Mouse (Mus musculus): ENCODE results near the gene Epha4. TPM values are rescaled to one million over a fixed set of nuclear protein-coding genes. Genes with fewer than 3 reads are reported as not detected.
A peak's percentile ranks its signal among the peaks of the same experiment; 100 is the strongest.

Epha4 gene
- total and polyA plus RNA-seq, 3 experiments: 3.9 to 26.0 (median 13.0) TPM

DNA sequence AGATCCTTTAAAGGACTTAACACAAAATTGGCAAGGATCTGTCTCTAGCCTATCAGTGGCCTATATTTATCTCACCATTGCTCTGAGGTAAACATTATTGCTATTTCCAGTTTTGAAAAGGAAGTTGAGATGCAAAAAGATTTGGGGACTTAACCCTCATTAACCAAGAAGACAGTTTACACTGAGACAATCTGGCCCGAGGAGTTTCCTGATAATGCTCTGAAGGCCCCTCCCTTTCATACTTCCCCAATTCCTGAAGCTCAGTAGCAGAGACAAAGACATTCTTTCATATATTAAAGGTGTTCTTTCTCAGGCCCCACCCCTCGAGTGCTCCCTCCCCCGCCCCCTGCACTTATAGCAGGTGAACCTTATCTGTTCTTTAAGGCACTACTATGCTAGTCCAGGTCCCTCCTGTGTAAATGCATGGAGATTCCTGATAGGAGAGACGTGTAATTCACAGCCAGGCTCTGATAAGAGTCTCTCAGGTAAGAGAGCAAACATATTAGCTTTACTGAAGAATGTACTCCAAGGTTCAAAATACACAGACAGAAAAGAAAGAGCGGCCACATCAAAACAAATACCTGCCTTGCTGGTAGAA is 46.1 kb downstream of the Epha4 start:
- H3K79me2 ChIP-seq (replicated peaks; ENCODE audit: control insufficient read depth, extremely low read depth, insufficient read depth, poor library complexity, severe bottlenecking): peaks cover 20% of the 10 kb centered on the region
- no peak overlapping the region for H3K9ac ChIP-seq (ENCODE audit: insufficient read depth, low read depth)
- H3K4me2 ChIP-seq (ENCODE audit: insufficient read depth, low read depth, poor library complexity, severe bottlenecking): no peak overlapping the region
- in situ Hi-C loops (cut with MboI; ENCODE audit: low pct_ligation_motif_present, low pct_unique_long_range_greater_than_20kb, low sequenced_read_pairs): no loop called here
- dilution Hi-C loops (cut with MboI; ENCODE audit: extremely low pct_ligation_motif_present, extremely low pct_unique_long_range_greater_than_20kb, low sequenced_read_pairs): no loop called here
- TF ChIP-seq UBTF (IDR thresholded peaks at IDR 0.05; ENCODE audit: low read depth, low read length) (no peak), RCOR1 (conservative IDR thresholded peaks at IDR 0.05; ENCODE audit: low read depth, low read length) (no peak), ZC3H11A (IDR thresholded peaks at IDR 0.05; ENCODE audit: low read depth, low read length) (no peak), CHD1 (IDR thresholded peaks at IDR 0.05; ENCODE audit: low read depth, low read length) (no peak), TBP (conservative IDR thresholded peaks at IDR 0.05; ENCODE audit: low read depth, low read length) (no peak), TCF12 (IDR thresholded peaks at IDR 0.05; ENCODE audit: low read depth, low read length) (no peak), SMC3 (IDR thresholded peaks at IDR 0.05; ENCODE audit: low read depth, low read length) (no peak), PAX5 (IDR thresholded peaks at IDR 0.05; ENCODE audit: low read length) (no peak), E2F4 (IDR thresholded peaks at IDR 0.05; ENCODE audit: insufficient replicate concordance, low read depth, low read length) (no peak), EP300 (IDR thresholded peaks at IDR 0.05; ENCODE audit: low read length) (no peak), NELFE (IDR thresholded peaks at IDR 0.05; ENCODE audit: low read depth, low read length) (no peak), RAD21 (IDR thresholded peaks at IDR 0.05; ENCODE audit: low read depth, low read length) (no peak), SIN3A (IDR thresholded peaks at IDR 0.05; ENCODE audit: low read length) (no peak), NRF1 (IDR thresholded peaks at IDR 0.05; ENCODE audit: low read depth, low read length) (no peak), ZMIZ1 (IDR thresholded peaks at IDR 0.05; ENCODE audit: low read depth, low read length) (no peak)
- no peaks in the 10 kb centered on the region for H3K27me3 ChIP-seq (replicated peaks)
- H3K4me1 ChIP-seq (ENCODE audit: control insufficient read depth in 1 of 2, insufficient read depth in 2 of 2): peaks cover 16 to 64% of the 10 kb centered on the region in 2 experiments
- H3K36me3 ChIP-seq (replicated peaks in 1 of 2; ENCODE audit: control insufficient read depth in 1 of 2, insufficient read depth in 1 of 2, low read length in 1 of 2): peaks cover 7 to 9% of the 10 kb centered on the region in 2 experiments
- H3K9me3 ChIP-seq (replicated peaks; ENCODE audit: low read length): no peaks in the 10 kb centered on the region
- no peak overlapping the region for H3K27ac ChIP-seq (ENCODE audit: insufficient read depth, low read depth)
- H3K4me3 ChIP-seq (replicated peaks in 1 of 3; ENCODE audit: low read depth in 2 of 3, low read length in 2 of 3, poor library complexity in 1 of 3): no peak overlapping the region
- no peak for DNase-seq (ENCODE audit: extremely low read depth)

DNA sequence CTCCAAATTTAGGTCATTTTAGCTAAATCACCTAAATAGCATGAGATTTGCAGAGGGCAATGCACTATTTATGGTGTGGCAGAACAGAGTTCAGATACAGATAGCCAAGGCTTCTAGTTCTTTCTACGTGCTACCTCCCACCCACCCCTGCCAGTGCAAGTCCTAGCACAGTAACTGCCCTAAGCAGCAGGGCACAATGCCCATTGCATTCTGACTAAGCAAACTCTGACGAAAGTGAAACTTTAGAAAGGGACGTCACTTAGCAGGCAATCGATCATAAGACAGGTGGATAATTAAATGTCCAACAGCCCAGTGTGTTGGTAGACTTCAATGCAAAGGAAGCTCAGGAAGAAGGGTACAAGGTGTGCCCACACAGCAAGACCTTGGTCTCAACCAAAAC is 49.4 kb downstream of the Epha4 start:
- in situ Hi-C loops (cut with MboI; ENCODE audit: low pct_ligation_motif_present, low pct_unique_long_range_greater_than_20kb, low sequenced_read_pairs): no loop called here
- no peak for DNase-seq (ENCODE audit: extremely low read depth)
- Histone ChIP-seq H3K4me2 (ENCODE audit: insufficient read depth, low read depth, poor library complexity, severe bottlenecking) (0 out of 2 replicates have a peak overlapping the region, but pooled peaks have one; percentile 41), H3K9me3 (replicated peaks; ENCODE audit: low read length) (no peaks in the 10 kb centered on the region), H3K36me3 (replicated peaks in 1 of 2; ENCODE audit: control insufficient read depth in 1 of 2, insufficient read depth in 1 of 2, low read length in 1 of 2) (peaks cover 7 to 9% of the 10 kb centered on the region in 2 experiments), H3K9ac (ENCODE audit: insufficient read depth, low read depth) (no peak overlapping the region), H3K27ac (ENCODE audit: insufficient read depth, low read depth) (no peak overlapping the region), H3K27me3 (replicated peaks) (no peaks in the 10 kb centered on the region), H3K4me1 (ENCODE audit: control insufficient read depth in 1 of 2, insufficient read depth in 2 of 2) (peaks cover 5 to 54% of the 10 kb centered on the region in 2 experiments; a peak in 3 of 4 replicates), H3K4me3 (replicated peaks in 1 of 3; ENCODE audit: low read depth in 2 of 3, low read length in 2 of 3, poor library complexity in 1 of 3) (no peak overlapping the region), H3K79me2 (replicated peaks; ENCODE audit: control insufficient read depth, extremely low read depth, insufficient read depth, poor library complexity, severe bottlenecking) (peaks cover 20% of the 10 kb centered on the region)
- TF ChIP-seq MAX (IDR thresholded peaks at IDR 0.05; ENCODE audit: low read length) (no peak), SMC3 (IDR thresholded peaks at IDR 0.05; ENCODE audit: low read depth, low read length) (no peak), MYC (IDR thresholded peaks at IDR 0.05; ENCODE audit: low read depth, low read length) (no peak), MXI1 (IDR thresholded peaks at IDR 0.05; ENCODE audit: low read depth, low read length) (no peak), CTCF (conservative IDR thresholded peaks at IDR 0.05 in 1 of 2, IDR thresholded peaks at IDR 0.05 in 1 of 2; ENCODE audit: low read depth in 2 of 2, low read length in 2 of 2) (no peak), HCFC1 (IDR thresholded peaks at IDR 0.05; ENCODE audit: low read depth, low read length) (no peak), USF2 (conservative IDR thresholded peaks at IDR 0.05; ENCODE audit: low read depth, low read length) (no peak), NRF1 (IDR thresholded peaks at IDR 0.05; ENCODE audit: low read depth, low read length) (no peak), RAD21 (IDR thresholded peaks at IDR 0.05; ENCODE audit: low read depth, low read length) (no peak)
- dilution Hi-C loops (cut with MboI; ENCODE audit: extremely low pct_ligation_motif_present, extremely low pct_unique_long_range_greater_than_20kb, low sequenced_read_pairs): no loop called here
